Mouse (Mus musculus): Measurements from ENCODE around the gene H2-Ob. TPM values are rescaled to one million over a fixed set of nuclear protein-coding genes. Genes with fewer than 3 reads are reported as not detected.

Gene H2-Ob
- total and polyA plus RNA-seq, 2 experiments, result 1.6 to 2.9 TPM

DNA sequence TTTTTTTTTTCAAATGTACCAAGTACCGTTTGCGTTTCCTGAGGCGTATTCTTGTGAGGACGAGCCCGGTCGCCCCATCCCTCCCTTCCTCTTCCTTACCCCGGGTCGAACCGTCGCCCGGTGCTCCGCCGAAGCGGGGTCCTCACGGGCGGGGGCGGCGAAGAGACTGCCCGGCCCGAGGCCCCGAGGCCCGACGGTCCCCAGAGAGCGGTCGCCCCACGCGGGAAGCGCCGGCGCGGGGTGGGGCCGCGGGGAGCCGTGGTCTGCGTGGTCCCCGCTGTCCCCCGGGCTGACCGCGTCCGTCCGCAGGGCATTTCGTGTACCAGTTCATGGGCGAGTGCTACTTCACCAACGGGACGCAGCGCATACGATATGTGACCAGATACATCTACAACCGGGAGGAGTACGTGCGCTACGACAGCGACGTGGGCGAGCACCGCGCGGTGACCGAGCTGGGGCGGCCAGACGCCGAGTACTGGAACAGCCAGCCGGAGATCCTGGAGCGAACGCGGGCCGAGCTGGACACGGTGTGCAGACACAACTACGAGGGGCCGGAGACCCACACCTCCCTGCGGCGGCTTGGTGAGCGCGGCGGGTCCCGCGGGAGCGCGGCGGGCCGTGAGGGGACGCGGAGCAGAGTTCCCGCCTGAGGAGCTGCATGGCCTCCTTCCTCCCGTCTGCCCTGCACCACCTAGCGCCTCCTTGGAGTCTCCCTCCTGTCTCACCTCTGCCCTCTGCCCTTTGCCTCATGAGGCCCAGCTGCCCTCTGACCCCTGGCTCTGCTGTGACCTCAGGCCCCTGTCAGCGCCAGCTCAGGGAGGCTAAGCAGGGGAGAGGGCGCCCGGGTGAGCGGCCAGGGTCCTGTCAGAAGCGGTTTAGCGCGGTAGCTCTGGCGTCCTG is 26.0 kb downstream of the H2-Ob start:
- Histone ChIP-seq H3K79me2 (ENCODE audit: control insufficient read depth, insufficient read depth, low read length) (no peaks in the 10 kb centered on the region), H3K27ac (replicated peaks; ENCODE audit: insufficient read depth, low read depth, low read length) (no peak overlapping the region), H3K36me3 (ENCODE audit: control insufficient read depth, insufficient read depth, low read length) (no peaks in the 10 kb centered on the region), H3K27me3 (ENCODE audit: control insufficient read depth, insufficient read depth, low read length) (peaks cover 10% of the 10 kb centered on the region; the same call in 1 of the 2 replicates), H3K9ac (ENCODE audit: low read depth, low read length) (peak overlapping the region; percentile 60), H3K4me1 (ENCODE audit: control insufficient read depth, insufficient read depth, low read length) (peaks cover 5% of the 10 kb centered on the region), H3K4me3 (ENCODE audit: insufficient read depth, low read depth, low read length) (peak overlapping the region; percentile 77)
- peak; percentile 37 for DNase-seq (ENCODE audit: extremely low read depth, low read depth, low spot score)
- TF ChIP-seq POLR2A (IDR thresholded peaks at IDR 0.05; ENCODE audit: extremely low read depth, insufficient read depth, low read length) (no peak), CTCF (IDR thresholded peaks at IDR 0.05; ENCODE audit: low read depth, low read length) (no peak)
- 4% methylated on average over 93 of the region's 93 CpGs for WGBS

DNA sequence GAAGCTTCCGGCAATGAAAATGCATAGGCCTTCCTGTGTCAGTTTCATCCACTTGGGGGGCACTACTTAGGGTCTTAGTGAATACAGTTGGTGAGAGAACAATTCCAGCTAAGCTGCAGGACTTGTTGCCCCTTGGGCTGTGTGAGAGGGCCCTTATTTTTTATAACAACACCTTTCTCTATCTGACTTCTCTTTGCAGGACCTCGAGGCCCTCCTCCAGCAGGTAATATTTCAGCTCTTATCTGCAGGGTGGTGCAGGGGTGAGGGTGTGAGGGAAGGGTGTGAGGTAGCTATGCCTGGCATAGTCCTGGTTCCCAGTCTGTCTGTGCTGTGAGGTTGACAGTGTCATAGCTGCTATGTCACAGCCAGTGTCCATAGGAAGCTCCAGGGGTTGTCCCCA is 29.6 kb downstream of the H2-Ob start:
- peaks cover 10% of the 10 kb centered on the region; the same call in 1 of the 2 replicates for H3K27me3 ChIP-seq (ENCODE audit: control insufficient read depth, insufficient read depth, low read length)
- TF ChIP-seq CTCF (IDR thresholded peaks at IDR 0.05; ENCODE audit: low read depth, low read length) (no peak), POLR2A (IDR thresholded peaks at IDR 0.05; ENCODE audit: extremely low read depth, insufficient read depth, low read length) (no peak)
- peaks cover 4% of the 10 kb centered on the region for H3K4me1 ChIP-seq (ENCODE audit: control insufficient read depth, insufficient read depth, low read length)
- H3K27ac ChIP-seq (replicated peaks; ENCODE audit: insufficient read depth, low read depth, low read length), result no peak overlapping the region
- no peak for DNase-seq (ENCODE audit: extremely low read depth, low read depth, low spot score)
- H3K36me3 ChIP-seq (ENCODE audit: control insufficient read depth, insufficient read depth, low read length), result no peaks in the 10 kb centered on the region
- WGBS, result 66% methylated on average over 2 of the region's 2 CpGs
- no peaks in the 10 kb centered on the region for H3K79me2 ChIP-seq (ENCODE audit: control insufficient read depth, insufficient read depth, low read length)
- no peak overlapping the region for H3K4me3 ChIP-seq (ENCODE audit: insufficient read depth, low read depth, low read length)
- H3K9ac ChIP-seq (ENCODE audit: low read depth, low read length), result no peak overlapping the region

DNA sequence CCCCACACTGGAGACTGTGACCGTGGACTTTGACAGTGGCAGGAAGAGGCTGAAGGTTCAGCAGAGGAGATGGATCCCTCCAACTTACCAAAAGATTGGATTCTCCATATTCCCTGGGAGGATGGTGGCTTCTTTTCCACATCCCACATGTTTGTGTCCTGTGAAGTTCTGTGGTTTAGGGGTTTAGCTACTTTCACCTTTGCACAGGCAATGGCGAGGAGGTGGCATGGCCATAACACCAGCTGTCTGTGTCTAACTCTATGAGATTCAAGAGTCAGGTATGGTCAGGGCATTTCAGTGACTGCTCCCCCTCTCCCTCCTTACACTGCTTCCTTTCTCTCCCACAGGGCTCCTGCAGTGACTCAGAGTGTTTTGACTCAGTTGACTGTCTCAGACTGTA is 30.0 kb downstream of the H2-Ob start:
- no peak for TF ChIP-seq CTCF (IDR thresholded peaks at IDR 0.05; ENCODE audit: low read depth, low read length)
- TF ChIP-seq POLR2A (IDR thresholded peaks at IDR 0.05; ENCODE audit: extremely low read depth, insufficient read depth, low read length), result no peak
- 95% methylated on average over 2 of the region's 2 CpGs for WGBS

DNA sequence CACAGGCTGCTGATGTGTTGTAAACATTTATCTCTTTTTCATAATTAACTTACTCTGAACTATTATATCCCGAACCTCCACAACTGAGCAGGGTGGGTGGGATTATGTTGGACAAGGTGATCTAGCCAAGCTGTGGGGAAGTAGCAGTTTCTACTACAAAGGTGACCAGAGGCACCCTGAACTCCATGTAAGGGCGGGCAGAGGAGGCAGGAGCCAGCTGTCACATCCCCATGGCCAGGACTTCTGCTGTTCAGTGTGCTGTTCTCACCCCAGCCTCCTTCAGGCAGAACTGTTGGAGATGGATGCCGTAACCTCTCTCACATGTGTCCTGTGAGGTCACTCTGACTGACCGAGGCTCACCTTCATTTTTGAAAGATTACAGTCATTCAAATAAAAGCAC is 31.1 kb downstream of the H2-Ob start:
- 82% methylated on average over 4 of the region's 4 CpGs for WGBS
- no peaks in the 10 kb centered on the region for H3K36me3 ChIP-seq (ENCODE audit: control insufficient read depth, insufficient read depth, low read length)
- H3K4me3 ChIP-seq (ENCODE audit: insufficient read depth, low read depth, low read length), result no peak overlapping the region
- no peaks in the 10 kb centered on the region for H3K4me1 ChIP-seq (ENCODE audit: control insufficient read depth, insufficient read depth, low read length)
- TF ChIP-seq POLR2A (IDR thresholded peaks at IDR 0.05; ENCODE audit: extremely low read depth, insufficient read depth, low read length) (no peak), CTCF (IDR thresholded peaks at IDR 0.05; ENCODE audit: low read depth, low read length) (no peak)
- H3K27ac ChIP-seq (replicated peaks; ENCODE audit: insufficient read depth, low read depth, low read length), result no peak overlapping the region
- DNase-seq (ENCODE audit: extremely low read depth, low read depth, low spot score), result no peak
- H3K9ac ChIP-seq (ENCODE audit: low read depth, low read length), result no peak overlapping the region
- no peaks in the 10 kb centered on the region for H3K79me2 ChIP-seq (ENCODE audit: control insufficient read depth, insufficient read depth, low read length)
- peaks cover 3% of the 10 kb centered on the region; the same call in 1 of the 2 replicates for H3K27me3 ChIP-seq (ENCODE audit: control insufficient read depth, insufficient read depth, low read length)

More for the DNA sequence above, 30.0 kb downstream of the H2-Ob start:
- H3K4me3 ChIP-seq (ENCODE audit: insufficient read depth, low read depth, low read length), result no peak overlapping the region
- DNase-seq (ENCODE audit: extremely low read depth, low read depth, low spot score), result no peak
- H3K36me3 ChIP-seq (ENCODE audit: control insufficient read depth, insufficient read depth, low read length), result no peaks in the 10 kb centered on the region
- H3K79me2 ChIP-seq (ENCODE audit: control insufficient read depth, insufficient read depth, low read length), result no peaks in the 10 kb centered on the region
- H3K27me3 ChIP-seq (ENCODE audit: control insufficient read depth, insufficient read depth, low read length), result peaks cover 7% of the 10 kb centered on the region; the same call in 1 of the 2 replicates
- no peak overlapping the region for H3K9ac ChIP-seq (ENCODE audit: low read depth, low read length)
- H3K27ac ChIP-seq (replicated peaks; ENCODE audit: insufficient read depth, low read depth, low read length), result no peak overlapping the region
- H3K4me1 ChIP-seq (ENCODE audit: control insufficient read depth, insufficient read depth, low read length), result peaks cover 2% of the 10 kb centered on the region; the same call in 1 of the 2 replicates

DNA sequence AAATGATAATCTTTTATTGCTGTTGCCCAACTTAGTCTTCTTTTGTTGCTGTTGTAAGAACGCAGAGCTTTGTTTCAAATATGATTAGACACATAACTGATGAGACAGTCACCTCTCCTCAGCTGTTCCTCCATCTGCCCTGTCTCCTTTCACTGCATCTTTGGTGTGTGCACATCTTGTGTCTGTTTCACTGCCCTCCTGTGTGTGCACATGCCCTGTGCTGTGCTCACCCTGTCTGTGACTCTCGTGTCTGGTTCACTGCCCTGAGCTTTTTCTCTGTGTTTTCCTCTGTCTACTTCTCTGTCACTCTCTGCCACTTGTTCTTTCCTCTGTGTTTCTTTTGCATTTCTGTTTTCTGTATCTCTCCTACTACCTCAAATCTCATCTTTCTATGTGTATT is 31.5 kb downstream of the H2-Ob start:
- H3K79me2 ChIP-seq (ENCODE audit: control insufficient read depth, insufficient read depth, low read length), result no peaks in the 10 kb centered on the region
- H3K27ac ChIP-seq (replicated peaks; ENCODE audit: insufficient read depth, low read depth, low read length), result no peak overlapping the region
- H3K36me3 ChIP-seq (ENCODE audit: control insufficient read depth, insufficient read depth, low read length), result no peaks in the 10 kb centered on the region
- 79% methylated on average over 2 of the region's 2 CpGs for WGBS
- DNase-seq (ENCODE audit: extremely low read depth, low read depth, low spot score), result no peak
- TF ChIP-seq POLR2A (IDR thresholded peaks at IDR 0.05; ENCODE audit: extremely low read depth, insufficient read depth, low read length), result no peak
- no peak for TF ChIP-seq CTCF (IDR thresholded peaks at IDR 0.05; ENCODE audit: low read depth, low read length)
- H3K4me1 ChIP-seq (ENCODE audit: control insufficient read depth, insufficient read depth, low read length), result no peaks in the 10 kb centered on the region
- no peaks in the 10 kb centered on the region for H3K27me3 ChIP-seq (ENCODE audit: control insufficient read depth, insufficient read depth, low read length)
- no peak overlapping the region for H3K4me3 ChIP-seq (ENCODE audit: insufficient read depth, low read depth, low read length)
- H3K9ac ChIP-seq (ENCODE audit: low read depth, low read length), result no peak overlapping the region

DNA sequence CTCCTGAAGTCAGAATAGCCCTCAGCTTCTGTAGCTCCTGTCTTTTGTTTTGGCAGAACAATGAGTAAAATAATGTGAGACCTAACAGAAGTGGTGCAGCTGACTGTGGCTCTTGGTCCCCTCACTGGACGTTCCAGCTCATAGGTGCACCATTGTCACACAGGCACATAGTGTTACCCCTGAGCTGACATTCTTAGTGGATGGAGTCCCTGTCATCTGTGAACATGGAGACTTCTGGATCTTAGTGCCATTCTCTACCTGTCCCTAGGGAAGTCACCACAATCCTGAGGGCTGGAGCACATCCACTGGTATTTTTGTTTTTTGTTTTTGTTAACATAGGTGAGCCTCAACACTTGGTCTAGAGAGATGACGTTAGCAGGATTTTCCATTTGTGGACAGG is 32.2 kb downstream of the H2-Ob start:
- WGBS, result 76% methylated on average over 2 of the region's 2 CpGs
- H3K4me1 ChIP-seq (ENCODE audit: control insufficient read depth, insufficient read depth, low read length), result no peaks in the 10 kb centered on the region
- no peaks in the 10 kb centered on the region for H3K27me3 ChIP-seq (ENCODE audit: control insufficient read depth, insufficient read depth, low read length)
- H3K27ac ChIP-seq (replicated peaks; ENCODE audit: insufficient read depth, low read depth, low read length), result no peak overlapping the region
- TF ChIP-seq CTCF (IDR thresholded peaks at IDR 0.05; ENCODE audit: low read depth, low read length) (no peak), POLR2A (IDR thresholded peaks at IDR 0.05; ENCODE audit: extremely low read depth, insufficient read depth, low read length) (no peak)
- H3K36me3 ChIP-seq (ENCODE audit: control insufficient read depth, insufficient read depth, low read length), result no peaks in the 10 kb centered on the region
- no peak overlapping the region for H3K4me3 ChIP-seq (ENCODE audit: insufficient read depth, low read depth, low read length)
- no peak overlapping the region for H3K9ac ChIP-seq (ENCODE audit: low read depth, low read length)
- DNase-seq (ENCODE audit: extremely low read depth, low read depth, low spot score), result no peak
- no peaks in the 10 kb centered on the region for H3K79me2 ChIP-seq (ENCODE audit: control insufficient read depth, insufficient read depth, low read length)
